Mouse (Mus musculus): Measurements from ENCODE around the gene Sctr.

Gene Sctr

DNA sequence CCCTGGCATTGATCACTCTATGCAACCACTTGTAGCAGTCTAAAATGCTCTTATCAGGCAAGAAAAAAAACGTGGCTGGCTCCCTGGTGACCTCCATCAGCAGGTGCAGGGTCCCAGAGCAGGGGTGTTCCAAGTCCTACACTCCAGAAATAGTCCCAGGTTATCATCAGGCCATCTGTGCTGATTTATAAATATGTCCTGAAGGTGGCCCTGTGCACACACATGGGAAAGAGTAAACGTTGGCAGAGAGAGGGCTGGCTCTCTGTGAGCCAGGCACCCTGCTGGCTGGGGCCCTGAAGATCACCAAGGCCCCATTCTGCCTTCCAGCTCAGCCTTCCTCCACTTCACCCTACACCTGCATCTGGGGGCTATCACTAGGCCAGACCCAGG lies 18.4 kb downstream of the Sctr start:
- intact Hi-C loops (cut with DNase I): no loop called here

DNA sequence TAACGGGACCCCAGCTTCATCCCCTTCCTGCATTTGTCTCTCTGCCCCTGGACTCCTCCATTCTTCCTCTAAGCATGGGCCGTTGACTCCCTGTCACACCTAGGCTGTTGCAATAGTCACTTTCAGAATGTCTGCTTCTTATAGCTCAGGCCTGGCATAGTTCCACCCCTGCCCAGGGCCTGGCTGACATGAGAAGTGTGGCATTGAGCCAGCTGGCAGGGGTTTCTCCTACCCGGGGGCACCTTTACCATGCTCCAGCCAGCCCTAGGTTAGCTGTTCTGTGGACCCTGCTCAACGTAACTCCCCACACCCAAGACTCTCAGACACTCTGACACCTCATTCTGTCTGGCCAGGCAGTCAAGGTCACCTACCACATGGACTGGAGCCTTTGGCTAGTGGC lies 21.0 kb downstream of the Sctr start:
- intact Hi-C loops (cut with DNase I): no loop called here

DNA sequence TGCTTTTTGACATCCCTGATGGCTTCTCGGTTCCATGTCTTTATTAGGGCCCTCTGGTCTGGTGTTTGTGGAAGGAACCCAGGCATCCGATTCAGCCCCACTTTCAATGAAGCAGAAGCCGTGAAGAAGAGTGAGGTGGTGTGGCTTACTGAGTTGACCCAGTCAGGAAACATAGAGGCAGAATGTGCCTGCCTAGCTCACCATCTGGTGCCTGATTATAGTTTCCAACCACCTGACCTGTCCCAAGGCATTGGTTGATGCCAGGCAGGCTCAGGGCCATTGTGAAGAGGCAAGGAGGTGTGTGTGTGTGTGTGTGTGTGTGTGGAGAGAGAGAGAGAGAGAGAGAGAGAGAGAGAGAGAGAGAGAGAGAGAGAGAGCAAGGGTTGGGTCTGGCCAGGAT lies 23.8 kb downstream of the Sctr start:
- intact Hi-C loops (cut with DNase I): loop anchor here (5.0 kb wide), 1 partner anchor 122 kb away; no protein-coding TSS in a partner anchor

DNA sequence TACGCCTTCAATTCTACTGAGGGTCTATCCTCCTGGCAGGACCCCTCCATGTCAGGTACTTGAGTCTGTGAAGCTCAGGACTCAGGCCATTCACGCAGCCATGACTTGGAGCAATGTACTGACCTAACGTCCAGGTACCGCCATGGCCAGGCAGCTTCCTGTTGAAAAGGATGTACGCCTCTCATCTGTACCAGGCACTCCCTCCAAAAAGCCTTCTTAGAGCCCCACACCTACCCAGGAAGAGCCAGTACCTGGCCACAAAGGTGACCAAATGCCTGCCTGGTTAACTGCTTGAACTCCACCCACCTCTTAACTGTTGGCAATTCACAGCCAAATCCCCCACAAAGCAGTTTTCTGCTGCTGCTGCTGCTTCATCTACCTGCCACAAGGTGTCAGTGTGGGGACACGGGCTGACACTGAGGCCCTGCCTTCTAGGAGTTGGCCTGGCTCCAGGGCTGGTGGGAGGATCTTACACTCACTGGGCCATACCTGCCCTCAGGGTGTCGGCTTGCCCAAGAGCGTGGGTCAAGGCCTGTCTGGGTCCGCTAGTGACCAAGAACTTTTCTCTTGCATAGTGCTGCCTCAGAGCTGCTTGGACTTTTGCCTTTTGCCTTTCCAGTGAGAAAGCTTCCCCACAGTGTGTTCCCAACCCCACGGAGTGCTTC lies 26.2 kb downstream of the Sctr start:
- intact Hi-C loops (cut with DNase I): loop anchor here (1.0 to 5.0 kb wide), 2 partner anchors 60 to 119 kb away; no protein-coding TSS in a partner anchor

DNA sequence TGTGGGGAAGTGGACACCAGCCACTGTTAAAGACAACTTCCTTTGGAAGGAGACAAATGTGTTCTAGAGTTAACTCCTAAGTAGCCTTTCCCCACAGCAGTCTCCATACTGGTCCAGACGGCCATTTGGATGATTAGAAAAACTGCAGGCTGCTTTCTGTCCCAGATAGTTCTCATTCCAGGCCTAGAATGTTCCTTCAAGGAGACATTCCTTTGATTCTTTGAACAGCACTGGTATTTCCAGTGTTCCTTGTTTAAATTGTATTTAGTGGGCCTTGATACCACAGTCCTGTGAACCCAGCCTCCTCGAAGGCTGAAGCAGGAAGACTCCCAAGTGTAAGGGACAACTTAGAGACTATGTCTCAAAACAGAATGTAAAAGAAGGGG lies 26.8 kb downstream of the Sctr start:
- intact Hi-C loops (cut with DNase I): loop anchor here (1.0 to 5.0 kb wide), 2 partner anchors 60 to 119 kb away; no protein-coding TSS in a partner anchor

DNA sequence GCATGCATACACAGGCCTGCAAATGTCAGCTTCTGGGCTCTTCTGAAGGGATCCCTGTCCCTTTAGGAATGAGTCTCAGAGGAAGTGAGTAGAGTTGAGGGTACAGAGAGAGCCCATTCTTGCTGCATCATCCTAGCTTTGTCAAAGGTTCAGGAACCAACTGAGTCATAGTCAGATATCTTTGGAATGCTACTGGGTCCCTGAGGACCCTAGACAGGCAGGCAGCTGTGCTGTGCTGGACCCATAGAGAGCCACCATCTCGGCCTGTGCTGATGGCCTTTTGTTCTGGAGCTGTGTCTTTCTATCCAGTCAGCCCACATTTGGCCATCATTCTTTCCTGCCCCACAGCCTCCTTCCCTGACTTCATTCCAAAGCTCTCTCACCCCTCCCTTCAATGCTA lies 28.1 kb downstream of the Sctr start:
- intact Hi-C loops (cut with DNase I): loop anchor here (5.0 kb wide), 1 partner anchor 118 kb away; no protein-coding TSS in a partner anchor

DNA sequence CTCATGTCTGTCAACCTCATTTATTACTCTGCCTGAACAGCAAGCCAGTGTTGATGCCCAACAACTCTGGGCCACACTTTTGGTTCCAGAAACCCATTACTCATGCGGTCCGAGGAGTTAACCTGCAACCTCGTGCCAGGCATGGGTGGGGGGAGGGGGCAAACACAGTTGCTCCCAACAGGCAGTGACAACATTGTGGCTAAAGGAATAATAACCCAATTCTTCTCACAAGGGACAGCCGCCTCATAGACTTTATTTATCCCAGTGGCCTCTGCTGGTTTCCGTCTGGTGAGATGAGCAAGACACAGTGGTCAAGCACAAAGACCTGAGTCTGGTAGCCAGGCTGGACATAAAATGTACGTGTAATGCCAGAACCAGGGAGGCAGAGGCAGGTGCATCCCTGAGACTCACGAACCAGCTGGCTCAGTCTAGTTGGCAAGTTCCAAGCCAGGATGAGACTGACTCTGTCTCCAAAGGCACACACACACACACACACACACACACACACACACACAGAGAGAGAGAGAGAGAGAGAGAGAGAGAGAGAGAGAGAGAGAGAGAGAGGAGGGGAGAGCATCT lies 28.9 kb downstream of the Sctr start:
- intact Hi-C loops (cut with DNase I): no loop called here

DNA sequence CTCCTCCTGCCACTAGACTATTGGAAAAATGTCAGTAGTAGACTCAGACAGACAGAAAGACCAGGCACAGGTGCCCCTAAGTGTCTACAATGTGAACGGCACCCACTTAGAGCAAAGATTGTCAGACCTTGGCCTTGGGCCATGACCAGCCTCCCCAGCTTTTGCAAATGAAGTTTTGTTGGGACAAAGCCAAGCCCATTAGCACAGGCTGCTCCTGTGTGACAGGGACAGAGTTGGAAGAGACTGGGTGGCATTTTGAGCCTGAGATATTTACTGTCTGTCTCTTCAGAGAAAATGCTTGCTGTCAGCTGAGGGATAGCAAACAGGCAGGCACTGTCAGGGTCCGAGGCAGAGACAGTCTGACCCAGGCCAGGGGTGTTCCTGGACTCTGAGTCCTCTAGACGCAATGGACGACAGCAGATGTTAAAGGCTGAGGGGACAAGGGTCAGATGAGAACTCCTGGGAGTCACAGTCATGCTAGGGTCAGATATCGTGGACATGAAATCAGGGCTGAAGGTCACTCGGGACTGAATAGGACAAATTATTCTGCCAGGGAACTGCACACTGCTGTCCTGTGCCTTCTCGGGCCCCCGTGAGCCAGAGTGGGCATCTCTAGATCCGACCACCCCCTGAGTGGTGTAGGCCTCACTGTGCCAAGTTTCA lies 30.5 kb downstream of the Sctr start:
- intact Hi-C loops (cut with DNase I): no loop called here

DNA sequence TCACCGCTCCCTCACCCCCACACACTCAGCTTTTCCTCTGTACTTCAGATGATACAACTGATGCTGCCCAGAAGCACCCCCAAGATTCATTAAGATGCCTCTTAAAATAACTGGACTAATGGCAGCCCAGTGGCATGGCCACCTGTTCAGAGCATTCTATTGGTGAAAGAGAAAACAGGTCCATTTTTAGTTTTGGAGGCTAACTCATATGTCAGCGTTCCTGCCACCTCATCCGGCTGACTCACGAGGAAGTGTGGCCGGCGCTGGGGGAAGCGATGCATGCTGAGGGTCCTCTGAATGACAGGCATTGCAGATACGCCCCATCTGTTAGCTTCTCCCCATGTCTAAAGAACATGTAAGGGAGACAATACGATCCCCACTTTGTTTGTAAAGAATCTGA lies 31.9 kb downstream of the Sctr start:
- intact Hi-C loops (cut with DNase I): no loop called here

DNA sequence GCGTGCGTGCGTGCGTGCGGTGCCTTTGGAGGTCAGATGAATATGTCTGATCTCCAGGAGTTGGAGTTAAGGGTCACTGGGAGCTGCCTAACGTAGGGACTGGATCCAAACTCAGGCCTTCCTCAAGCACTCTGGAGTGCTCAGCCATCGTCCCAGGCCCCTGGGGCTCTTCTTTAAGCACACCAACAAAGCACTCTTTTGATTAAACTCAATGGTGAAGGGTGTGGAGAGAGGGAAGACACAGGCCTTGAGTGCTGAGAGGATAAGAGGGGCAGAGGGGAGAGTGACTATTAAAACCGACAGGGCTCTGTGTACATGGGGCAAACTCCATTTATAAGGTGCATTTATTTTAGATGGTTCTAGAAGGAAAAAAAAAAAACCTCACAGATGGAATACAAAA lies 35.7 kb downstream of the Sctr start:
- intact Hi-C loops (cut with DNase I): no loop called here

DNA sequence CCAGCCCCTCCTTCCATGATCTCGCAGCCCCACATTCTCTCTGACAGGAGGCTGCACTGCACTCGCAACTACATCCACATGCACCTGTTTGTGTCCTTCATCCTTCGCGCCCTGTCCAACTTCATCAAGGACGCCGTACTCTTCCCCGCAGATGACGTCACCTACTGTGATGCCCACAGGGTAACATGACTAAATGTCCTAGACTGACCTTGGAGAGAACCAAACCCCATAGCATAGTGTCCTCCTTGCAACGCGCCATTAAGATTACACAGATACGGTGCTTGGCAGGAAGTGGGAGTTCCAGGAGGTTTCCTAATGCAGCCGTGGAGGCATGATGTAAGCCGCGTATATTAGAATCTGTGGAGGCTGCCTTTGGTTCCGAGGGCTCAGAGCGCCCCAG lies 37.9 kb downstream of the Sctr start:
- intact Hi-C loops (cut with DNase I): no loop called here

DNA sequence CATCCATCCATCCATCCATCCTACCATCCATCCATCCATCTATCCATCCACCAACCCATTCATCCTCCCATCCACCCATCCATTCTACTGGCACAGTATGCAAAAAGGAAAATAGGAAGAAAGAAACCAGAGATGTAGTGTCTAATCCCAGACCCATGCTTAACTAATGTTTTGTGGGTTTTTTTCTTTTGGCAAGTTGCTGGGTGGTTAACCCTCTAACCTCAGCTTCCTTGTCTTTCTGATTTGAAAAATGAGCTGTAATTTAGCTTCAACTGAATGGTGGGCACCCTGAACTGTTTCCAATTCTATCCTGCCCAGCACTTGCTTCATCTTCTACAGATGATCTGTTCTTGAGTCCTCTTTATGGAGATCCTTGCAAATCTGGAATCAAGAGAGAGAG lies 40.6 kb downstream of the Sctr start:
- intact Hi-C loops (cut with DNase I): no loop called here

DNA sequence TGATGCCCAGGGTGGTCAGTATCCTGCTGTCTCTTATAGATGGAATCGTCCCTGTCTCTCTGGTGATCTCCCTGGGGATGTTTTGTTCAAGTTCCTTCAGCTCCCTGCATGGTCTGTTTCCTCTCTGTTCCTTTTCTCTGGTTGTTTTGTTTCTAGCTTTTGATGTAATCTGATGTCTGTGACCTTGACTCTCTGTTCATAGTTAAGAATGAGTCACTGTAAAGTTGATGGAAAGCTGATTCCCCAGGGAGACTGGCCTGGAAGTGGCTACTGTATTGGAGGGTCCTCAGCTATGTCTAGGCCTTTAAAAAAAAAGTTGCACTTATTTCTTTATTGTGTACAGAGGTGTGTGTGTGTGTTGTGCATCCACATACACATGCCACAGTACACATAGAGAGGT lies 44.4 kb downstream of the Sctr start:
- intact Hi-C loops (cut with DNase I): no loop called here

DNA sequence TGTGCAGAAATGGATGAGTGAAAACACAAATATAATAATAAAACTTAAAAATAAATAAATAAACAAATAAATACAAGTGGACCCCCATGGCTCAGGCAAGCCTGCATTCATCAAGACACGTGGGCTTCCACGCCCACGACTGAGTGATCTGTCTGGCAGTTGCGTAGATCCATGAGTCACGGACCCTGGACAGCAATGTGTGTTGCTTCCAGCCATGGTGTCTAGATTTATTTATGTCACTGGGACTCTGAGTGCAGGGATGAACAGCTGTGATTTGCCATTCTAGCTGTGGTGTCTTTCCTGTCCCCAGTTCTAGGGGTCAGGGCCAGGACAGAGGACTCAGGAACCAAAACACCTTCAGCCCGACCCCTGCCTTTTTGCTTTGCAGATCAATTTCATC lies 48.3 kb downstream of the Sctr start:
- intact Hi-C loops (cut with DNase I): no loop called here

DNA sequence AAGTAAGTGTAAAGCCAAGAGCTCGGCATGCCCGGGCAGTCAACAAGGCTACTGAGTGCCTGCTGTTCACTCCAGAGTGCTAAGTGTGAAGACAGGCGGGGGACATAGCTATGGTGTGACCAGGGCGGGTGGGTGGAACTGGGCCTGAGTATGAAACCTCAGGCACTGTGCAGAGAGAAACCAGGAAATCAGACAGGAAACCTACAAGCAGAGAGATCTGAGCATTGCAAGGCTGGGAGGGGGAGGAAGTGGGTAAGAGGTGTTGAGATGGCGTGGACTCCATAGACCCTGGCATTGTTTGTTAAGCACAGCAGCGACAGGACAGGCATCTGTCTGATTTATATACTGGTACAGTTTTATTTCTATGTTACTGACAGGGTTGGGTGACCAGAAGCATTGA lies 48.8 kb downstream of the Sctr start:
- intact Hi-C loops (cut with DNase I): no loop called here

DNA sequence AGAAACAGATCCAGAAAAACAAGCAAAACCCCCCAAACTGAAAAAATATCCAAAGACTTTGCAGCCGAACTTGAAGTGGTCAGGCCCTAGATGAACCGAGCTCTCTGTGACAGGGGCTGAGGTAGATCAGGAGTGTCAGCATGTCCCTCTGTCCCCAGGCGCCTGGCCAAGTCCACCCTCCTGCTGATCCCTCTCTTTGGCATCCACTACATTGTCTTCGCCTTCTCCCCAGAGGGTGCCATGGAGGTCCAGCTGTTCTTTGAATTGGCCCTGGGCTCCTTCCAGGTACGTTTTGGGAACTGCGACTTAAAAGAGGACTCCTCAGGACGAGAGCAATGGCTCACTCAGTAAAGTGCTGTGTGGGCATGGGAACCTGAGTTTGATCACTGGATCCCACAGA lies 49.5 kb downstream of the Sctr start:
- intact Hi-C loops (cut with DNase I): no loop called here

DNA sequence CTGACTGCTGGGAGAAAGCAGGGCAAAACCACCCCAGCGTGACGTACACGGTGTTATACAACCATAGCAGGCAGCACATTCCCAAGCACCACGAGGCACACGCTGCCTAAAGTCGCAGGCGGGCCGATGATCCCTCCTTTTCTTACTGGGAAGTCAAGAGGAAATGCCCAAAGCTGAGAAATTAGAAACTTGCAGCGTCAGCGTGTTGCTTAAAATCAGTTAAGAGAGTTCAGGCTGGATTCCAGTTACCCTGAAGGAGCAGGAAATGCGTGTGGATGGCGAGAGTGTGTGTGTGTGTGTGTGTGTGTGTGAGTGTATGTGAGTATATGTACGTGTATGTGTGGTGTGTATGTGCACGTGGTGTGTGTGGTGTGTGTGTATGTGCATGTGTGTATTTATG lies 50.4 kb downstream of the Sctr start:
- intact Hi-C loops (cut with DNase I): no loop called here

DNA sequence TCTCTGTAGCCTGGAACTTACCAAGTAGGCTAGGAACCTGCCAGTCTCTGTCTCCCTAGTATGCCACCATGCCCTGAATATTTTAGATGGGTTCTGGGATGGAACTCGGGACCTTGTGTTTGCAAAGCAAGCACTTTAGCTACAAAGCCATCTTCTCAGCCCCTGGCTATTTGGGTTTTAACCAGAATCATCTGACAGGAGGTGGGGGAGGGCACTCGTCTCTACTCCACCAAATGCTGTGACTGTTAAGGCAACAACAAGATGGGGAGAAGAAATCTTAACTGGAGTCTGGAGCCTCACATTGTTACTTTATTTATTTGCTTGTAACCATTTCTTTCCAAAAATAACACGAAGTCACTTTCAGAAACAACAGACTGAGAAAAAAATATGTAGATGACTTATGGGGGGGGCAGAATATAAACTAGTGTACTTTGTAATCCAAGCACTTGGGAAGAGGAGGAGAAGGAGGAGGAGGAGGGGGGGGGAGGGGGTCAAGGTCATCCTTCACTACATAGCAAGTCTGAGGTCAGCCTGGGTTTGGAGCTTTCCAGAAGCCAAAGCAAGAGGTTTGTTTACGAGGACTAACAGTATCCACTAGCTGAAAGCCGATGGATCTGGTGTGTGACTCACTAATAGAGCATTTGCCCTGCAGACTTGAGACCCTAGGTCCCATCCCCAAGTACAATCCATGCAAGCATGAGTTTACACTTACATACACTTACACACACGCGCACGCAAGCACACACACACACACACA lies 51.2 kb downstream of the Sctr start:
- intact Hi-C loops (cut with DNase I): no loop called here

DNA sequence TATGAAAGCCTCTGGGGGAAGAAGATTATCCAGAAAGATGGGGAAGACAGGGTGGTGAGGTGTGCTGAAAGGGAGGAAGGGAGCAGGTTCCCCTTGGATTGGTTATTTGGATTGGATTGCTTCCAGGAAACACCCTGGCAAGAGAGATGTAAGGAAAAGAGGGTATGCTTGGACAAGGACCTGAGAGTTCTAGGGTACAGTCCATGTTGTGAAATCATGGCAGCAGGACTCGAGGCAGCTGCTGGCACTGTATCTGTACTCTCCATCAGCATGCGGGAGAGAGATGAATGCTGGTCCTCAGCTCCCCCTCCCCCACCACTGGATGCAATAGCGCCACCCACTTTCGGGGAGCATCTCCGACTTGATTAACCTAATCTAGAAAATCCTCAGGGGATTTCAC lies 54.0 kb downstream of the Sctr start:
- intact Hi-C loops (cut with DNase I): no loop called here

DNA sequence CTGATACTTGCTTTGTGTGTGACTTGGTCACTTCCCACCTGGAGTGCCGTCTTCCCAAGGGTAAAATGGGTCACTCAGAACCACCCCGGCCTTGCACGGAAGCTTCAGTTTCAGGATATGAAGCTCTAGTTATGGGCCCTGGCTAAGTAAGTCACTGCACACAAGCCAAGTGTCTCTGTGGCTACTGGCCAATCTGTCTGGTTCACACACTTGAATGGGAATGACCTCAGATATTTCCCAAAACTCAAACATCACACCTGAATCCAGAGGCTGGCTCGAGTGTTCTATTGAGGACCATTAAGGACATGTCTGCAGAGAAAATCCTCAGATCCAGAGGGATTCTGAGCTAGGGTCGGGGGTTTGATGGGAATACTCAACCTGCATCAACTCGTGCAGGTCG lies 55.5 kb downstream of the Sctr start:
- intact Hi-C loops (cut with DNase I): no loop called here

DNA sequence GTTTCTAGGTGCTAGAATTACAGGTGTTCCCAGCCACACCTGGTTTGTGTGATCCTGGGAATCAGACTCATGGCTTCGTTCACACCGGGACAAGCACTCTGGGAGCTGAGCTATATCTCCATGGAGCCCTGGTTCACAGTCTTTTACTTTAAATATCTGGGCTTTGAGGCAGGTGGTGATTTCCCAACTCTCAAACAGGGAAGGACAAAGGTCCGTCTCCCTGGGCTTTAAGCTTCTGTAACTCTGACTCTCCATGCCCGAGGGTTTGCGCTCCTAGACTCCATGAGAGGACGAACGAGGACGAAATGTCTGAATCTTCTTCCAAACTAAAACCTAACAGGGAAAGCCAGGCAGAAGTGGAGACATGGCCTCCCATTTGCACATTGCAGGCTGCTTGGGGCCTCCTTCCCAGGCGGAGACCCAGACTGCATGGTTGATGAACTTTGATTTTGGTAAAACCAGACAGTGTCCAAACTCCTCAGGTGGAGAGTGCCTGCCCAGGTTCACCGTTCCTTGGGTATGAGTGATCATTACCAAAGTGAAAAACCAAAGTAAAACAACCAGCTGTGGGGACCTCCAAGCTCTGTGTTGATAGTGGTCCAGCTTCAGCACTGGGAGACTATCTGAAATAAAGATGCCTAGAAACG lies 57.5 kb downstream of the Sctr start:
- intact Hi-C loops (cut with DNase I): no loop called here

DNA sequence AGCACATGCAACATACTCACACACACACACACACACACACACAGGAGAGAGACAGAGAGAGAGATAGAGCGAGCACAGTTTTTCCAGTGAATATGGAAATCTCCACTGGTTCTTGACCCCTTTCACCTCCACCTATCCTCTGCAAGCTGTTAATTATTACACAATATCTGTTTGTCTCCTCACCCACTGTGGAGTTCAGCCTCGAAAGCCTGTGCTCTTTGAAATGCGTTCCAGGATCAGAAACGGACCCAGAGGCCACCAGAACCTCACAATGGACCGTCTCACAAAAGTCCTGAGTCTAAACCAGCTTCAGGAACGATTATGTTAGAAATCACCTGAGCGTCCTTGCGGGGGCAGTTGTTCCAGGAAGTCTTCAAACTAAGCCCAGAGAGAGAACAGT lies 59.5 kb downstream of the Sctr start:
- intact Hi-C loops (cut with DNase I): no loop called here
